Mouse (Mus musculus) kidney, embryonic 14.5 days (tissue): ENCODE measurements around the gene Abcb6. TPM values are rescaled to one million over a fixed set of nuclear protein-coding genes. Genes with fewer than 3 reads are reported as not detected.

Source experiments
- ATAC-seq: fragments of 200-750 bp; cut with Nextera tagmentation; 2 replicates; pipeline ENCODE4 v1.8.0; 2017; ENCODE audit warnings: moderate number of reproducible peaks, mild to moderate bottlenecking, moderate TSS enrichment, moderate library complexity; ENCODE audit not compliant: low FRiP score, low TSS enrichment
- H3K27ac ChIP-seq: fragments of 300-500 bp; sonication (generic); 2 replicates; pipeline ENCODE4 v1.5.1; 2014; ENCODE audit warnings: low read depth, mild to moderate bottlenecking, low read length, moderate library complexity, mixed read lengths
- H3K27me3 ChIP-seq: fragments of 300-500 bp; sonication (generic); 2 replicates; pipeline ENCODE4 v1.6.1; 2014; ENCODE audit warnings: mild to moderate bottlenecking, low read length; ENCODE audit not compliant: control insufficient read depth, insufficient read depth
- H3K36me3 ChIP-seq: fragments of 300-500 bp; sonication (generic); 2 replicates; pipeline ENCODE4 v1.6.1; 2014; ENCODE audit warnings: low read length, mixed read lengths; ENCODE audit not compliant: control insufficient read depth, insufficient read depth
- H3K4me1 ChIP-seq: fragments of 300-500 bp; sonication (generic); 2 replicates; pipeline ENCODE4 v1.6.1; 2014; ENCODE audit warnings: low read length, mixed read lengths; ENCODE audit not compliant: control insufficient read depth, insufficient read depth
- H3K4me2 ChIP-seq: fragments of 300-500 bp; sonication (generic); replicated peaks from 2 replicates; pipeline ENCODE4 v1.6.1; 2014; ENCODE audit warnings: low read depth, mild to moderate bottlenecking, low read length
- H3K4me3 ChIP-seq: fragments of 300-500 bp; sonication (generic); 2 replicates; pipeline ENCODE4 v1.5.1; 2014; ENCODE audit warnings: mild to moderate bottlenecking, low read length
- H3K9ac ChIP-seq: fragments of 300-500 bp; sonication (generic); 2 replicates; pipeline ENCODE4 v1.6.1; 2014; ENCODE audit warnings: low read depth, mild to moderate bottlenecking, low read length, moderate library complexity
- H3K9me3 ChIP-seq: fragments of 300-500 bp; sonication (generic); 2 replicates; pipeline ENCODE4 v1.6.1; 2016; ENCODE audit warnings: low read length; ENCODE audit not compliant: control insufficient read depth
- WGBS: fragments of 180-500 bp; shearing (Covaris S2); extraction: QIAGEN DNeasy Blood & Tissue Kit; methylation state at CpG from one replicate; pipeline ENCODE4 v1.1.7; 2014; 5-methylcytosine and 5-hydroxymethylcytosine counted together
- polyA plus RNA-seq: library from polyadenylated mRNA; unstranded; fragments of >200 nt; fragmentation: Nextera tagmentation; extraction: Ambion mirVana; gene quantifications from 2 replicates; pipeline ENCODE4 v1.2.1, GENCODE M21; 2014

Abcb6 gene
- polyA plus RNA-seq, 1 experiment from 2014 or later = 23.8 TPM

DNA sequence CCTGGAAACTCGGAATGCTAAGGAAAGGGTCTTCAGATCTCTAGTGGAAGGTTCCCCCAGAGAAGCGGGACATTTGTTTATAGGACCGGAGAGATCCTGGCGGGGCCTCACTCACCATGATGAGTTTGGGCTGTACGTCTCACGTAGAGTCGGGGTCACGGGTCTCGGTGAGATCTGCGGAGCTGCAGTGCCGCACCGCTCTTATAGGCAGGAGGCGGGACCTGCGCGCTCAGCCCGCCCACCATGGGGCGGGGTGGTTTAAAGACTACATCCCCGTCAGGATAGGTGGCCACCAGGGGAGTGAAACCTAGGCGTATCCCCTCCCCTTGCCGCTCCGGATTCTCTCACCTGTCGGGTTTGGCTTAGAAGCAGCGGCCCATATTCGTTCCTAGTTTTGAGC is 38.9 kb upstream of the Abcb6 start:
- Histone ChIP-seq H3K4me1 (peaks cover 5% of the 10 kb centered on the region), H3K4me2 (peak overlapping the region; percentile 99), H3K4me3 (peak overlapping the region; percentile 57), H3K9ac (peak overlapping the region; percentile 54), H3K36me3 (peaks cover 12% of the 10 kb centered on the region; the same call in 1 of the 2 replicates), H3K9me3 (no peaks in the 10 kb centered on the region), H3K27me3 (peaks cover 29% of the 10 kb centered on the region), H3K27ac (no peak overlapping the region)
- peak; percentile 84 for ATAC-seq
- 0% methylated on average over 24 of the region's 24 CpGs for WGBS

DNA sequence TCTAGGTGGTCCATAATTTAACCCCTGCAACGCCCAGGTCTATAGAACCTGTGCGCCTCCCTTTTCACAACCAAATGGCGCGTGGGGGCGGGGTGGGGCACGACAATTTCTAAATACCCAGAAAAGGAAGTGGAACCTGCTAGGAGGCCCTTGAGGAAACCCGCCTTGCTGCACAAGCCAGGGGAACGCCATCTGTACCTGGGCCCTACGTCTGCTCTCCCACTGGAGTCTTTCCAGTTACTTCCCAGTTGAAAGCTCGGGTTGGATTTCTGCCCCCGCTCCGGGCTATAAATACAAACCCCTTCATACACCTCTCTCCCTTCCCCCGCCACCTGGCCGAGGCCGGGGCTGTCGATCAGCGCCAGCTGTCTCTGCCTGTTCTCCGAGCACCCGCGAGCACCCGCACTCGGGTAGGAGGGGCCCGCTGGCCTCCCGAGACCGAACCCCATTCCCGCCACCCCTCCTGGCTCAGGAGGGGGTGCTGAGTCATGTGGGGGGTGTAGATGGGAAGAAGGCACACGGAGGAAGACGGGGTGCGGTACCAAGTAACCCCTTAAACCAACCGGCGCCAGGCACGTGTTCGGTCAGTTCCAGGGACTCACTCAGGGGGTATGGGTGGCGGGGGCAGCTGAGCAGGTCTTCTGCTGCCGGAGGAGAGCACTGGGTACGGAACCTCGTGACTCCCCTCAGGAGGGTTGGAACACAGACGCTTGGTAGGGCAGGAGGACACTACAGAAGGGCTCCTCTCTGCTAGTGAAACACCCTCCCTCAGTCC is 38.2 kb upstream of the Abcb6 start:
- ATAC-seq = peak; percentile 40
- H3K9ac ChIP-seq = peak overlapping the region; percentile 54
- H3K9me3 ChIP-seq = no peaks in the 10 kb centered on the region
- peaks cover 8% of the 10 kb centered on the region for H3K4me1 ChIP-seq
- H3K4me2 ChIP-seq = peak overlapping the region; percentile 99
- H3K4me3 ChIP-seq = peak overlapping the region; percentile 57
- under 1% methylated on average over 38 of the region's 38 CpGs for WGBS
- peaks cover 19% of the 10 kb centered on the region for H3K36me3 ChIP-seq
- peaks cover 29% of the 10 kb centered on the region for H3K27me3 ChIP-seq
- no peak overlapping the region for H3K27ac ChIP-seq

DNA sequence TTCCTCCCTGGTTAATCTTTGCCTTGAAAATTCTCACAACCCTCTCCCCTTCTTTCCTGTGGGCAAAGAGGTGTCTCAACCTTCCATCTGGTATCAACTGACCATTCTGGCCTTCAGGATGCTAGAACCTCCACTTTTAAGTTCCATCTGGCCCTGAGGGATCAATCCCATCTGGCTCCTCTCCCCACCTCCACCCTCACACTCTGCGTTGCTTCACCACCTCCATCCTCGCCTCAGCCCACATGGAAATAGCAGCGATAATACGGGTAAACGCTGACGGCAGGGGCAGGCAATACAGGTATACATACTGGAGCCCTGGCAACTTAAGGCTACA is 37.7 kb upstream of the Abcb6 start:
- 4% methylated on average over 6 of the region's 6 CpGs for WGBS
- H3K27ac ChIP-seq = no peak overlapping the region

DNA sequence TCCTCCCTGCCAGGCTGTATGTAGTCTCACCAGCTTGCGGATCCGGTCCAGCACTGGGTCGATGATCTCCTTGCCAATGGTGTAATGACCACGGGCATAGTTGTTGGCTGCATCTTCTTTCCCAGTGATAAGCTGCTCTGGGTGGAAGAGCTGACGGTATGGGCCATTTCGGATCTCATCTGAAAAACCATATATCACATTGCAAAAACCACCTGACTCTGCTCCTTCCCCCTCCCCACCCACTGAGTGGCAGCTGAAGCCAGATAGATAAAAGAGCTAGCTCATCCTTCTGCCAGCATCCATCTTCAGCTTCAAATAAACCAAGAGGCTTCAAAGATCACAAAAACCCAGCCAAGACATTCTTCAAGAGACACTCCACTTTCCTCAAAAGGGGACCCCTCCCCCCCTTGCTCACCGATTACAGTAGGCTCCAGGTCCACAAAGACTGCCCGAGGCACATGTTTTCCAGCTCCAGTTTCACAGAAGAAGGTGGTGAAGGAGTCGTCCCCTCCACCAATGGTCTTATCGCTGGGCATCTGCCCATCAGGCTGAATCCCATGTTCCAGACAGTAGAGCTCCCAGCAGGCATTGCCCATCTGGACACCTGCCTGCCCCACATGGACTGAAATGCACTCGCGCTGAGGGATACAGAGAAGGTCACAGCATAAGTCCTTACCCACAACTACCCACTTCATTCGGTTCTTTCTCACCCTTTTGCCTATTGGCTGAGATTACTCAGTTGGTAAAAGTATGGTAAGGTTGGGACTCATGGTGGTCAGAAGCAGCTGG is 36.8 kb upstream of the Abcb6 start:
- Histone ChIP-seq H3K9me3 (no peaks in the 10 kb centered on the region), H3K27ac (no peak overlapping the region), H3K4me1 (peaks cover 15% of the 10 kb centered on the region), H3K27me3 (peaks cover 29% of the 10 kb centered on the region), H3K4me2 (no peak overlapping the region), H3K4me3 (no peak overlapping the region), H3K36me3 (peaks cover 31% of the 10 kb centered on the region), H3K9ac (no peak overlapping the region)
- WGBS = 76% methylated on average over 13 of the region's 13 CpGs
- ATAC-seq = no peak

More for the DNA sequence above, 37.7 kb upstream of the Abcb6 start:
- peak overlapping the region; percentile 99 for H3K4me2 ChIP-seq
- H3K9ac ChIP-seq = peak overlapping the region; percentile 54; the same call in 1 of the 2 replicates
- H3K9me3 ChIP-seq = no peaks in the 10 kb centered on the region
- no peak for ATAC-seq
- H3K4me1 ChIP-seq = peaks cover 9% of the 10 kb centered on the region
- H3K36me3 ChIP-seq = peaks cover 24% of the 10 kb centered on the region
- H3K4me3 ChIP-seq = peak overlapping the region; percentile 57
- peaks cover 29% of the 10 kb centered on the region for H3K27me3 ChIP-seq

DNA sequence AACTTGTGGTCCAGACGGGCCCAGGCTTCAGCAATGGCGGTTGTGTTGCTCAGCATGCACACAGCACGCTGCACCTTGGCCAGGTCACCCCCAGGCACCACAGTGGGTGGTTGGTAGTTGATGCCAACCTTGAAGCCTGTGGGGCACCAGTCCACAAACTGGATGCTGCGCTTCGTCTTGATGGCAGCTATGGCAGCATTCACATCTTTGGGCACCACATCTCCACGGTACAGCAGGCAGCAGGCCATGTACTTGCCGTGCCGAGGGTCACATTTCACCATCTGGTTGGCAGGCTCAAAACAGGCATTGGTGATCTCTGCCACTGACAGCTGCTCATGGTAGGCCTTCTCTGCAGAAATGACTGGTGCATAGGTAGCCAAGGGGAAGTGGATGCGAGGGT is 35.6 kb upstream of the Abcb6 start:
- Histone ChIP-seq H3K9me3 (no peaks in the 10 kb centered on the region), H3K4me3 (no peak overlapping the region), H3K27me3 (peaks cover 28% of the 10 kb centered on the region), H3K36me3 (peaks cover 34% of the 10 kb centered on the region), H3K4me1 (peaks cover 22% of the 10 kb centered on the region), H3K9ac (no peak overlapping the region), H3K4me2 (no peak overlapping the region), H3K27ac (no peak overlapping the region)
- ATAC-seq = no peak
- WGBS = 96% methylated on average over 9 of the region's 9 CpGs

DNA sequence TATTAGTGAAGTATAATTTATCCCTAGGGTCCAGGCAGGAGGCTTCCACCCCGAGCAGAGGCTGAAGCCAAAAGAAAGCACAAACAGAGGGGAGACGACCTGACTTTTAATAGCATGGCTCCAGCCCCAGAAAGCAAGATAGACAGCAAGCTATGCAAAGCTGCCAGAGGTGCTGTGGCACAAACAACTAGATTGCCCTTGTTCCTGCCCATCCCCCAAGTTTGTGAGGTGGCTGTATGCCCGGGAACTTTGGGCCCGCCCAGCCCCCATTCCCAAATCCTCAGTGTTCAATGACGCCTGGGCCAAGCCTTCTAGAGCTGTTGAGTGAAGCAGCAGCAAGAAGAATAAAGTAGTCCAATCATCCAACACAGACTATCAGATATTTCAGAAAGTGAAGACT is 34.7 kb upstream of the Abcb6 start:
- WGBS = 57% methylated on average over 5 of the region's 5 CpGs
- no peaks in the 10 kb centered on the region for H3K9me3 ChIP-seq
- no peak for ATAC-seq
- H3K36me3 ChIP-seq = peaks cover 34% of the 10 kb centered on the region
- no peak overlapping the region for H3K9ac ChIP-seq
- H3K4me3 ChIP-seq = no peak overlapping the region
- H3K27ac ChIP-seq = peak overlapping the region; percentile 79
- H3K27me3 ChIP-seq = peaks cover 19% of the 10 kb centered on the region
- H3K4me2 ChIP-seq = no peak overlapping the region
- peaks cover 27% of the 10 kb centered on the region for H3K4me1 ChIP-seq

DNA sequence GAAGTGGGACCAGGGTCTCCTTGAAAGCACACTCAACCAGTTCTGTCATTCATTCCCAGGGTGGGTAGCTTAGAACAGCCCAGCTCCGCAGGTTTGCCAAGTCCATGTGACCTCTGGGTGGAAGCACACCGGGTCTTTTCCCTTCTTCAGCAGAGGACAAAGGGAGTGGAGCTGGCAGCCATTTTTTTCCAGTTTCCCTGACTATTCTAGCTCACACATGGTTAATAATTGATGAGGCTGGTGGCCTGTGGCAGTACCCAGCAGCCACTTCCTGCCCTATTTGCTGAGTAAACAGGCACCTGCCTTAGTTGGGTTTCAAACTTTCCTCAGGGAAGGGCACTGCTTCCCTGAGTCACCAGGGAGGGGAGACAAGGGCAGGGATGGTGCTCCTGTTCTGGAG is 34.2 kb upstream of the Abcb6 start:
- Histone ChIP-seq H3K9ac (no peak overlapping the region), H3K9me3 (no peaks in the 10 kb centered on the region), H3K36me3 (peaks cover 34% of the 10 kb centered on the region), H3K4me1 (peaks cover 25% of the 10 kb centered on the region), H3K4me3 (no peak overlapping the region), H3K27ac (peak overlapping the region; percentile 79; the same call in 1 of the 2 replicates), H3K4me2 (no peak overlapping the region), H3K27me3 (peaks cover 16% of the 10 kb centered on the region)
- WGBS = 59% methylated on average over 2 of the region's 2 CpGs
- ATAC-seq = no peak

DNA sequence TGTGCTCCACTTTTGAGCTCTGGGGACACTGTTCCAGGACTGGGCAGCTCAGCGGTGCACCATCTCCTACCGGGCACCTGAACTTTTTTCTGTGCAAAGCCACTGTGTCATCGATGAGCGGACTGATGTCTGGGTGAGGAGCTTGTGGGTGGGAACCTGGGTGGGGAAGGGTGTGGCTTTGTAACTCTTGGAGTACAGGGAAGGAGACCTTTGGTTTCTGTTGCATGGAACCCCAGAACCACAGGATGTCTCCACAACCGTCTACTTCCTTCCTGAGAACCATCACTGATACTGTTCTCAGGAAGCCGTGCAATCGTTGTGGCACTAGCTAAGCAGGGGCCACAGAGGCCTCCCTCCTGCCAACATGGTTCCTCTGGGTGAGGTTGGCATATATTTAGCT is 32.9 kb upstream of the Abcb6 start:
- H3K27ac ChIP-seq = no peak overlapping the region
- H3K4me2 ChIP-seq = no peak overlapping the region
- WGBS = 90% methylated on average over 7 of the region's 7 CpGs
- no peak overlapping the region for H3K9ac ChIP-seq
- peaks cover 3% of the 10 kb centered on the region for H3K27me3 ChIP-seq
- peaks cover 31% of the 10 kb centered on the region for H3K4me1 ChIP-seq
- peaks cover 34% of the 10 kb centered on the region for H3K36me3 ChIP-seq
- no peak overlapping the region for H3K4me3 ChIP-seq
- no peak for ATAC-seq
- no peaks in the 10 kb centered on the region for H3K9me3 ChIP-seq

DNA sequence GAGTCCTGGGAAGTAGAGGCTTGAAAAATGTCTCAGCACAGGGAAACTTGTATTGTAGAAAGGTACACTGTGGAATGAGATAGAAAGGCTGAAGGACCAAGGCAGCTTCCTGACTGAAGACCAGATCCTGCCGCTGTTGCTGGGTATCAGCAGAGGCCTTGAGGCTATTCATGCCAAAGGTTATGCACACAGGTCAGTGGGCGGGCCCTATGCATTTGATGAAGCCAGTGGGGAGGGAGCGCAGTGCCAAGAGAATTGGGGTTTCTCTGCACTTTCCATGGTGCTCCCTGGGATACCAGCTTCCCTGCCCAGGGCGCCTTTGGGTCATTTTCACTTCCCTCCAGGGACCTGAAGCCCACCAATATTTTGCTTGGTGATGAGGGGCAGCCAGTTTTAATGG is 32.4 kb upstream of the Abcb6 start:
- H3K4me1 ChIP-seq = peaks cover 33% of the 10 kb centered on the region
- no peak overlapping the region for H3K9ac ChIP-seq
- 92% methylated on average over 4 of the region's 4 CpGs for WGBS

More for the DNA sequence above, 32.4 kb upstream of the Abcb6 start:
- ATAC-seq = no peak
- Histone ChIP-seq H3K27ac (no peak overlapping the region), H3K4me2 (no peak overlapping the region), H3K9me3 (no peaks in the 10 kb centered on the region), H3K4me3 (no peak overlapping the region), H3K27me3 (no peaks in the 10 kb centered on the region), H3K36me3 (peaks cover 34% of the 10 kb centered on the region)
